Mouse (Mus musculus) megakaryocyte, embryonic 14.5 days (primary cell): ENCODE measurements around the gene Il5. TPM values are rescaled to one million over a fixed set of nuclear protein-coding genes. Genes with fewer than 3 reads are reported as not detected.
"Not testable (repeated sequence)": the region's sequence is repeated elsewhere in the genome, so short reads cannot be mapped to it uniquely, and the experiment has no call there.

Source experiments
- H3K27me3 ChIP-seq: replicated peaks from 2 replicates; pipeline ENCODE3; 2012; ENCODE audit warnings: inconsistent platforms
- H3K36me3 ChIP-seq: replicated peaks from 2 replicates; pipeline ENCODE3; 2012; ENCODE audit warnings: low read length, inconsistent platforms, mixed read lengths
- H3K4me1 ChIP-seq: 2 replicates; pipeline ENCODE4 v1.6.1; 2012; ENCODE audit warnings: inconsistent platforms
- H3K4me3 ChIP-seq: replicated peaks from 2 replicates; pipeline ENCODE3; 2012; ENCODE audit warnings: moderate library complexity, mild to moderate bottlenecking, inconsistent platforms
- H3K9me3 ChIP-seq: 2 replicates; pipeline ENCODE4 v1.6.1; 2012; ENCODE audit warnings: inconsistent platforms
- FLI1 ChIP-seq: IDR thresholded peaks from 2 replicates; pipeline ENCODE4 v1.6.1; 2012; ENCODE audit warnings: low read length, inconsistent platforms, mixed read lengths
- GATA1 ChIP-seq: IDR thresholded peaks from 3 replicates; pipeline ENCODE4 v1.6.1; 2012; ENCODE audit warnings: mixed read lengths, low read length, inconsistent platforms, borderline replicate concordance
- polyA plus RNA-seq: library from polyadenylated mRNA; stranded (reverse); fragments of >175 nt; gene quantifications from 2 replicates; pipeline ENCODE4 v1.2.3, GENCODE M21; 2012; ENCODE audit warnings: low replicate concordance; ENCODE audit not compliant: insufficient read depth

Il5 gene
- polyA plus RNA-seq, 1 experiment = not detected

DNA sequence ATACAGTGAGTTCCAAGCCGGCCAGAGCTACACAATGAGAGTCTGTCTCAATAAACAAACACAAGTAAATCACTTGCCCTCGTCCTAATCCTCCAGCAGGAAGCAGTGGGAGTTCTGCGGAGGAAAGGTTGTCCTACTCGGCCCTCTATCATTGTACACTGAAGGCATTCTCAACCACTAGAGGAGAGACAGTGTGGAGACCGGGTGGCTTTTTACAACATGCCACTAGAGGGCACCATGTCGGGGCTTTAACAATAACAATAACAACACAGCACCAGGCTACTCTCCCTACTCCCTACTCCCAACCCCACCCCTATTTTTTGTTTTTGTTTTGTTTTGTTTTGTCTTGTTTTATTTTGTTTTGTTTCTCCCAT lies 17.0 kb downstream of the Il5 start:
- Histone ChIP-seq H3K4me3 (no peak overlapping the region), H3K27me3 (no peaks in the 10 kb centered on the region), H3K36me3 (no peaks in the 10 kb centered on the region), H3K4me1 (peaks cover 31% of the 10 kb centered on the region), H3K9me3 (no peaks in the 10 kb centered on the region)
- no peak for TF ChIP-seq FLI1
- TF ChIP-seq GATA1 = no peak

DNA sequence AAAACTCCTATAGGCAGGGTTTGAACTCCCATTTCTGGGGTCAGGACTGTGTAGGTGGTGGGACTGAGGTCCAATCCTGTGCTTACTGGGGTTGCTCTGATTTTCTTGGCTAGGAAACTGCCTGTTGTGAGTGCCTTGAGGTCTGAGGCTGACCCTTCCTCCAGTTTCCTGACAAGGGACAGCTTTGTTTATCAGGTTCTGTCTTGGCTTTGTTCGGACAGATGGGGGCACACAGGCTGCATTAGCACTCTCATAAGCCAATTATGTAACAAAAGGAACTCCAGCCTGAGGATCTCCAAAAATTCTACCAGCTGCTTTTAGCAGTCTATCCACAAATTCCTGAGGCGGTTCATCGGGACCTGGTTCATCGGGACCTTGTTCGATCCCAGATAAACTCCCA lies 21.8 kb downstream of the Il5 start:
- Histone ChIP-seq H3K27me3 (peaks cover 4% of the 10 kb centered on the region), H3K4me3 (no peak overlapping the region), H3K4me1 (peaks cover 13% of the 10 kb centered on the region), H3K36me3 (no peaks in the 10 kb centered on the region), H3K9me3 (no peaks in the 10 kb centered on the region)
- TF ChIP-seq FLI1 (no peak), GATA1 (no peak)

DNA sequence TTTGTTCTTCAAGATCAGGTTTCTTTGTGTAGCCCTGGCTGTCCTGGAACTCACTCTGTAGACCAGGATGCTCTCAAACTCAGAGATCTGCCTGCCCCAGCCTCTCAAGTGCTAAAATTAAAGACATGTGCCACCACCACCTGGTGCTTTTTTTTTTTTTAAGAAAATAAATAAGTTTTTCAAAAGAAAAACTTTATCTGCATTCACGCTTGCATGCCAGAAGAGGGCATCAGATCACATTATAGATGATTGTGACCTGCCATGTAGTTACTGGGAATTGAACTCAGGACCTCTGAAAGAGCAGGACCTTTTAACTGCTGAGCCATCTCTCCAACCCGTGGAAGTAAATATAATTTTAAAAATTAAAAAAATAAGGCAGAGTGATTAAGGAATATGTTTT lies 24.7 kb downstream of the Il5 start:
- Histone ChIP-seq H3K27me3 (peaks cover 4% of the 10 kb centered on the region), H3K4me1 (peaks cover 26% of the 10 kb centered on the region), H3K36me3 (no peaks in the 10 kb centered on the region), H3K4me3 (no peak overlapping the region), H3K9me3 (no peaks in the 10 kb centered on the region)
- no peak for TF ChIP-seq FLI1
- TF ChIP-seq GATA1 = no peak

DNA sequence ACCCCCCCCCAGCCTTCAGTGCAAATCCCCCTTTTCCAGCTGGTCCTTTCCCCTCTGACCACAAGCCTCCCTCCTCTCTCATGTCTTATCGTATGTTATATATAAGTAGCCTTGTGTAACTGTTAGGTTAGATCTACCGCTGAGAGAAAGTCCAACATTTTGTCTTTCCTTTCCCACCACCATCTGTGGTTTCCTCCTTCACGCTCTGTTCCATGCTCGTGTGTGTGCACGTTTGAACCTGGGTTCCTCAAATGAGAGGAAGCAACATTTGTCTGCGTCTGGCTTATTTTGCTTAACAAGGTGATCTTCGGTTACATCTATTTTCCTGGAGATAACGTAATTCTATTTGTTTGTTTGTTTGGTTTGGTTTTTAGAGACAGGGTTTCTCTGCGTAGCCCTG lies 27.4 kb downstream of the Il5 start:
- Histone ChIP-seq H3K36me3 (no peaks in the 10 kb centered on the region), H3K9me3 (peaks cover 7% of the 10 kb centered on the region), H3K27me3 (peaks cover 7% of the 10 kb centered on the region), H3K4me1 (peaks cover 22% of the 10 kb centered on the region), H3K4me3 (no peak overlapping the region)
- no peak for TF ChIP-seq FLI1
- TF ChIP-seq GATA1 = no peak

DNA sequence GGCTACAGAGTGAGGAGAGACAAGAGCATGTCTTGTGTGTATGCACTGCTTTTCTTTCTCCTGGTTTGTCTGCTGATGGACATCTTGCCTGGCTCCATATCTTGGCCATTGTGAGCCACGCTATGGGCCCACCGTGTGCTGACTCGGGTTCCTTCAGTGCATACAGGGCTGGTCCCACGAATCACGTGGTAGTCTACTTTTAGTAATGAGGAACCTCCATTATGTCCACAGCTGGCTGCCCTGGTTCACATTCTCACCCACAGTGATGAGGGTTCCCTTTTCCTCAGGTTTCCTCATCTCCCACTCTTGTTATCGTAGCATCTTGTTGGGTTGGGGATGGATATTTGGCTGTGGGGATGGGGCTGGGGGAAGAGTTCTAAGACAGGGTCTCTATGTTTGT lies 28.0 kb downstream of the Il5 start:
- H3K27me3 ChIP-seq = peaks cover 9% of the 10 kb centered on the region
- TF ChIP-seq GATA1 (no peak), FLI1 (no peak)

DNA sequence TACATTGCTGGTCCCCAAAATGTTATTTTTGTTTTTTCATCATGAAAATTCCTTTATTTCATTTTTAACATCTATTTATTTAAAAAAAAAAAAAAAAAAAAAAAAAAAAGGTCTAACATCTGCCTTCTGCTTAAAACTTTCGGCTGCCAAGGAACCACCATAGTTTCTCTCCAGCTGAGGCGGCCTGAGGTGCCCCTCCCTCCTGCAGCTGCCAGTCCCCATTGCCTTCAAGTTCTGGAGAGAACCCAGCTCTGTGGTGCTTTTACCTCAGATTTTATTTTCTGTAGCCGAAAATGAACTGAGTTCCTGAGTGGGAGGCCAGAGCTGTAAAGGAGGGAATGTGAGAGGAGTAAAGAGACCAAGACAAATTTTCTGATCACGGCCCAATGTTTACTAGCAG lies 28.7 kb downstream of the Il5 start:
- Histone ChIP-seq H3K36me3 (no peaks in the 10 kb centered on the region), H3K27me3 (peaks cover 7% of the 10 kb centered on the region), H3K4me1 (peaks cover 22% of the 10 kb centered on the region), H3K9me3 (peaks cover 14% of the 10 kb centered on the region), H3K4me3 (no peak overlapping the region)
- TF ChIP-seq FLI1 (no peak), GATA1 (no peak)

More for the DNA sequence above, 28.0 kb downstream of the Il5 start:
- H3K9me3 ChIP-seq = peaks cover 14% of the 10 kb centered on the region
- no peak overlapping the region for H3K4me3 ChIP-seq
- peaks cover 22% of the 10 kb centered on the region for H3K4me1 ChIP-seq
- H3K36me3 ChIP-seq = no peaks in the 10 kb centered on the region

DNA sequence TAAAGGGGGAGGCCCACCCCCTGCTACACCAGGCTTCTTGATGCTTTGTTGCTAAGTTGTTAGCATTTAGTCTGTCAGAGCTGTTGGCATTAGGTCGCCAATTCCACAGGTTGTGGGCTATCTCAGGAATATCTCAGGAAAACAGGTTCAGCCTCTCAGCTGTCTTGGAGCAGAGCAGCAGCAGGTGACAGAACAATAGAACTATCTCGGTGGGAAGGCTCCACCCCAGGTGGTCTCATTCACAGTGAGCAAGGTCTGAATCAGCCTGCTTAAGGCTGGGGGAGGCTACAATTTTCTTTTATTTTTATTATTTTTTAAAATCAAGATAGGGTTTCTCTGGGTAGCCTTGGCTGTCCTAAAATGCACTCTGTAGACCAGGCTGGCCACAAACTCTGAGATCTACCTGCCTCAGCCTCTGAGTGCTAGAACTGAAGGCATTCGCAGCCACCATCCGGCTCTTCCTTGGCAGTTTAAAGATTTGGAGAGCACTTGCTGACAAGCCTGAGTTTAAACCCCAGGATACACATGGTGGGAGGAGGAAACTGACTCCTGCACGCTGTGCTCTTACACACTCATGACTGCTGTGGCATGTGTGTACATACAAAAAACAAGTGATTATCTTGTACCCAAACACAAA lies 29.2 kb downstream of the Il5 start:
- Histone ChIP-seq H3K9me3 (peaks cover 14% of the 10 kb centered on the region), H3K4me1 (peaks cover 22% of the 10 kb centered on the region), H3K27me3 (peaks cover 4% of the 10 kb centered on the region), H3K4me3 (no peak overlapping the region), H3K36me3 (no peaks in the 10 kb centered on the region)
- TF ChIP-seq FLI1 = no peak
- no peak for TF ChIP-seq GATA1

DNA sequence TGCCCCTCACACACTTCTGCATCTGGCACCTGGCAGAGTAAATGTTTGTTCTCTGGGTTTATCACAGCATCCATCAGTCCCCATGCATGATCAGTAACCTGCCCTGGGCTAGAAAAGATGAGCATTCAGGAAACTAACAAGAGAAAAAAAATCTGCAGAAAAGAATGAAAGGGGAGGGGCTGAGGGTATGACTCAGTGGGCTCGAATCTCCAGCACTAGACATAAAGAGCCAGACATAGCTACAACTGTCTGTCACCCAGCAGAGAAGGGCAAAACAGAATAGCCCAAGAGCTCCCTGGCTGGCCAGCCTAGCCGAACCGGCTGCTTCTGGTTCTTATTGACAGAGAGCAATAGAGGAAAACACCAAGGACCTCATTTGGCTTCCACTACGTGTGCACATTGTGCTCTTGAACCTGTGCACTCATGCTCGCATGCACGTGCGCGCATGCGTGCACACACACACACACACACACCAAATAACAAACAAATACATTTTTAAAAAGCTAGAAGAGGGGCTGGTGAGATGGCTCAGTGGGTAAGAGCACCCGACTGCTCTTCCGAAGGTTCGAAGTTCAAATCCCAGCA lies 34.5 kb downstream of the Il5 start:
- Histone ChIP-seq H3K27me3 (peaks cover 4% of the 10 kb centered on the region), H3K4me3 (no peak overlapping the region), H3K4me1 (peaks cover 25% of the 10 kb centered on the region), H3K36me3 (no peaks in the 10 kb centered on the region), H3K9me3 (peaks cover 14% of the 10 kb centered on the region)
- no peak for TF ChIP-seq FLI1
- no peak for TF ChIP-seq GATA1

DNA sequence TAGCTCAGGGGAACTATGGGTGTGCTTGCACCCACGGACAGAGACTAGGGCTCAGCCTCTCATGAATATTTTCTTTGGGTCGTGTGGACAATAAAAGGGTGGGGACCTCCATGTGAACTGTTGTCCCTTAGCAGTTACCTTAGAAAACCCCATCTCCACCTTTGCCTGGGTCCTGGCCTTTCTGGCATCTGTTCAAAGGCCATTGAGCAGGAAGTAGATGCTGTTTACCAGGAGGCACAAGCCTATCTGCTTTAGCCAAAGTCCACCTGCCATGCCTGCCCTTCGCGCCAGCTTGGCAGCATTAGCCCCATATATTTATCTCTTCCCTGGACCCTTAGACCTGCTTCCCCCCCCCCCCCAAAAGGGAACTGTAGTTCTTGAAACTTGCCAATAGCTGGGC lies 37.0 kb downstream of the Il5 start:
- H3K36me3 ChIP-seq = no peaks in the 10 kb centered on the region
- peaks cover 43% of the 10 kb centered on the region for H3K4me1 ChIP-seq
- H3K4me3 ChIP-seq = no peak overlapping the region
- peaks cover 10% of the 10 kb centered on the region for H3K9me3 ChIP-seq
- TF ChIP-seq FLI1 = no peak
- TF ChIP-seq GATA1 = no peak
- H3K27me3 ChIP-seq = peaks cover 4% of the 10 kb centered on the region

DNA sequence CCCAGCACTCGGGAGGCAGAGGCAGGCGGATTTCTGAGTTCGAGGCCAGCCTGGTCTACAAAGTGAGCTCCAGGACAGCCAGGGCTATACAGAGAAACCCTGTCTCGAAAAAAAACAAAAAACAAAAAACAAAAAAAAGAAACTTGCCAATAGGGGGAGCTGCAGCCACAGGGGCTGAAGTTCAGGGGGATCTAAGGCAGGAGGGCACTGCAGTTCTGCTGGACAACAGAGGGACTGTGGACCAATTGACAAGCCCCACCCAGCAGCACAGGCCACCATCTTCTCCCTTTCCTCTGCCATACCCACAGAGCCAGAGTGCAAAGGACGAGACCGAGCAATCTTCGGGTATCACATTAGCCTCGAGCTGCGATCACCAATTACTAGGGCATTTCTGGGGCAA lies 37.4 kb downstream of the Il5 start:
- H3K4me3 ChIP-seq, H3K27me3 ChIP-seq, H3K9me3 ChIP-seq, H3K36me3 ChIP-seq: not testable (repeated sequence)
- H3K4me1 ChIP-seq = peaks cover 48% of the 10 kb centered on the region
